ENCODE assay signal across 30 mouse cellular contexts in genomic region chr1:136030201-136030600, GRCm38 (mm10). TPM values are rescaled to one million over a fixed set of nuclear protein-coding genes. Genes with fewer than 3 reads are reported as not detected.
DNase-seq lines count a peak whose midpoint lies in the region; ATAC-seq and TF ChIP-seq lines count a peak whose summit lies in the region.
"Had no signal": no experiment of that assay in that cellular context is flagged by ENCODE, and none has a peak within 500 bp of the region (broad histone marks: within the 10 kb centered on the region; RNA-seq: fewer than 3 reads in every experiment).

No protein-coding gene starts in this region.

- no peak overlapping the region for H3K9ac ChIP-seq in forebrain, postnatal 0 days
- H3K9ac ChIP-seq in forebrain, embryonic 13.5 days: no peak overlapping the region
- no peak overlapping the region for H3K9ac ChIP-seq in embryonic facial prominence, embryonic 11.5 days (replicated peaks; ENCODE audit: low read length)
- H3K9ac ChIP-seq in midbrain, embryonic 11.5 days (ENCODE audit: low read length): 0 out of 2 replicates have a peak overlapping the region, but pooled peaks have one; percentile 5
- H3K9ac ChIP-seq in hindbrain, embryonic 16.5 days (ENCODE audit: low read depth, low read length): no peak overlapping the region
- H3K9ac ChIP-seq: kidney, embryonic 15.5 days; limb, embryonic 15.5 days; liver, embryonic 14.5 days; lung, embryonic 14.5 days; neural tube, embryonic 13.5 days had no signal

- no peaks in the 10 kb centered on the region for H3K4me1 ChIP-seq in forebrain, postnatal 0 days (ENCODE audit: insufficient read depth)
- peaks cover 13% of the 10 kb centered on the region for H3K4me1 ChIP-seq in forebrain, embryonic 13.5 days
- no peaks in the 10 kb centered on the region for H3K4me1 ChIP-seq in embryonic facial prominence, embryonic 11.5 days (ENCODE audit: control insufficient read depth, insufficient read depth, low read length)
- peaks cover 10% of the 10 kb centered on the region for H3K4me1 ChIP-seq in midbrain, embryonic 11.5 days (ENCODE audit: control insufficient read depth, insufficient read depth, low read length)
- no peaks in the 10 kb centered on the region for H3K4me1 ChIP-seq in hindbrain, embryonic 16.5 days (ENCODE audit: control insufficient read depth, insufficient read depth, low read depth, low read length)
- H3K4me1 ChIP-seq: neural tube, embryonic 13.5 days had no signal

- no peak overlapping the region for H3K4me2 ChIP-seq in forebrain, postnatal 0 days (ENCODE audit: low read depth)
- H3K4me2 ChIP-seq in forebrain, embryonic 13.5 days: no peak overlapping the region
- no peak overlapping the region for H3K4me2 ChIP-seq in embryonic facial prominence, embryonic 11.5 days (ENCODE audit: low read depth, low read length)
- no peak overlapping the region for H3K4me2 ChIP-seq in midbrain, embryonic 11.5 days
- no peak overlapping the region for H3K4me2 ChIP-seq in hindbrain, embryonic 16.5 days (ENCODE audit: low read length)
- H3K4me2 ChIP-seq: kidney, embryonic 15.5 days; limb, embryonic 15.5 days; lung, embryonic 14.5 days; neural tube, embryonic 13.5 days had no signal

- H3K4me3 ChIP-seq in forebrain, postnatal 0 days (ENCODE audit: low read depth, low read length): no peak overlapping the region
- no peak overlapping the region for H3K4me3 ChIP-seq in forebrain, embryonic 13.5 days
- H3K4me3 ChIP-seq in embryonic facial prominence, embryonic 11.5 days (ENCODE audit: low read depth, low read length): no peak overlapping the region
- H3K4me3 ChIP-seq in midbrain, embryonic 11.5 days (ENCODE audit: low read depth, low read length): no peak overlapping the region
- H3K4me3 ChIP-seq in hindbrain, embryonic 16.5 days (ENCODE audit: low read length): no peak overlapping the region
- H3K4me3 ChIP-seq: heart, adult 2 months; kidney, embryonic 15.5 days; limb, embryonic 15.5 days; neural tube, embryonic 13.5 days had no signal

- no peaks in the 10 kb centered on the region for H3K27me3 ChIP-seq in forebrain, postnatal 0 days (ENCODE audit: insufficient read depth, low read length)
- no peaks in the 10 kb centered on the region for H3K27me3 ChIP-seq in forebrain, embryonic 13.5 days
- no peaks in the 10 kb centered on the region for H3K27me3 ChIP-seq in embryonic facial prominence, embryonic 11.5 days (ENCODE audit: control insufficient read depth, insufficient read depth, low read length)
- H3K27me3 ChIP-seq in midbrain, embryonic 11.5 days (ENCODE audit: control insufficient read depth, insufficient read depth, low read length): no peaks in the 10 kb centered on the region
- H3K27me3 ChIP-seq in hindbrain, embryonic 16.5 days (replicated peaks; ENCODE audit: control insufficient read depth, insufficient read depth, low read length): no peaks in the 10 kb centered on the region
- H3K27me3 ChIP-seq: kidney, embryonic 15.5 days; limb, embryonic 15.5 days; neural tube, embryonic 13.5 days had no signal

- TF ChIP-seq CTCF in forebrain, postnatal 0 days (IDR thresholded peaks at IDR 0.05; ENCODE audit: low read depth): no peak
- TF ChIP-seq CTCF in brain, embryonic 14.5 days (IDR thresholded peaks at IDR 0.05; ENCODE audit: borderline replicate concordance, extremely low read depth, insufficient read depth, insufficient read length): no peak

- peaks cover 86% of the 10 kb centered on the region for H3K36me3 ChIP-seq in forebrain, postnatal 0 days (ENCODE audit: insufficient read depth)
- H3K36me3 ChIP-seq in forebrain, embryonic 13.5 days (ENCODE audit: poor library complexity, severe bottlenecking): peaks cover 100% of the 10 kb centered on the region
- peaks cover 10% of the 10 kb centered on the region for H3K36me3 ChIP-seq in embryonic facial prominence, embryonic 11.5 days (replicated peaks; ENCODE audit: control insufficient read depth, insufficient read depth, low read depth, low read length)
- H3K36me3 ChIP-seq in midbrain, embryonic 11.5 days (ENCODE audit: control insufficient read depth, insufficient read depth, low read length): peaks cover 28% of the 10 kb centered on the region
- H3K36me3 ChIP-seq in hindbrain, embryonic 16.5 days (ENCODE audit: control insufficient read depth, insufficient read depth, low read length): peaks cover 22% of the 10 kb centered on the region

- no peaks in the 10 kb centered on the region for H3K9me3 ChIP-seq in forebrain, postnatal 0 days (ENCODE audit: low read length)
- no peaks in the 10 kb centered on the region for H3K9me3 ChIP-seq in forebrain, embryonic 13.5 days (replicated peaks)
- no peaks in the 10 kb centered on the region for H3K9me3 ChIP-seq in embryonic facial prominence, embryonic 11.5 days (replicated peaks; ENCODE audit: control insufficient read depth, low read length)
- no peaks in the 10 kb centered on the region for H3K9me3 ChIP-seq in midbrain, embryonic 11.5 days (ENCODE audit: control insufficient read depth, low read length)
- no peaks in the 10 kb centered on the region for H3K9me3 ChIP-seq in hindbrain, embryonic 16.5 days (ENCODE audit: control insufficient read depth, low read length)
- H3K9me3 ChIP-seq: kidney, embryonic 15.5 days; limb, embryonic 15.5 days; neural tube, embryonic 13.5 days had no signal

- WGBS in forebrain, postnatal 0 days: 26% methylated on average over 7 of the region's 7 CpGs
- 24% methylated on average over 7 of the region's 7 CpGs for WGBS in forebrain, embryonic 13.5 days
- 55% methylated on average over 7 of the region's 7 CpGs for WGBS in embryonic facial prominence, embryonic 11.5 days
- WGBS in midbrain, embryonic 11.5 days: 22% methylated on average over 7 of the region's 7 CpGs
- WGBS in hindbrain, embryonic 16.5 days: 61% methylated on average over 7 of the region's 7 CpGs

- DNase-seq in forebrain, postnatal 0 days: no peak
- peak; percentile 49 for DNase-seq in brain, embryonic 14.5 days (ENCODE audit: low read depth)
- peak; percentile 26 for DNase-seq in embryonic facial prominence, embryonic 11.5 days (ENCODE audit: low spot score)
- DNase-seq in midbrain, embryonic 11.5 days (ENCODE audit: low spot score, missing footprints): no peak
- no peak for DNase-seq in ovary, postnatal 36 days (ENCODE audit: low spot score)
- DNase-seq: adrenal gland, adult 2 months; B cell, adult 2 months; cerebellum, adult 18-20 months; cerebellum, postnatal 25 days; gastrocnemius, postnatal 36 days; heart, adult 2 months; kidney, adult 11 months; kidney, postnatal 36 days; lung, embryonic 14.5 days had no signal

- TF ChIP-seq POLR2A in brain, embryonic 14.5 days (IDR thresholded peaks at IDR 0.05; ENCODE audit: borderline replicate concordance, extremely low read depth, insufficient read depth, insufficient read length, poor library complexity, severe bottlenecking): no peak

- peak; percentile 51 for ATAC-seq in forebrain, postnatal 0 days
- ATAC-seq in forebrain, embryonic 13.5 days: no peak
- ATAC-seq in embryonic facial prominence, embryonic 11.5 days (replicated peaks; ENCODE audit: insufficient number of reproducible peaks, low FRiP score, low TSS enrichment, low read depth): no peak
- ATAC-seq in midbrain, embryonic 11.5 days (ENCODE audit: low FRiP score): peak; percentile 60; the same call in 1 of the 2 replicates
- ATAC-seq in hindbrain, embryonic 16.5 days: no peak
- ATAC-seq in monocyte, adult 5-6 weeks (replicated peaks; ENCODE audit: insufficient number of reproducible peaks, low FRiP score, low TSS enrichment, poor library complexity, severe bottlenecking): no peak

- H3K27ac ChIP-seq in forebrain, postnatal 0 days (ENCODE audit: low read depth, low read length): no peak overlapping the region
- H3K27ac ChIP-seq in forebrain, embryonic 13.5 days: no peak overlapping the region
- no peak overlapping the region for H3K27ac ChIP-seq in embryonic facial prominence, embryonic 11.5 days (replicated peaks; ENCODE audit: low read depth, low read length)
- peak overlapping the region; percentile 35 for H3K27ac ChIP-seq in midbrain, embryonic 11.5 days (ENCODE audit: low read depth, low read length)
- no peak overlapping the region for H3K27ac ChIP-seq in hindbrain, embryonic 16.5 days (ENCODE audit: low read depth, low read length)
- H3K27ac ChIP-seq: heart, adult 2 months; kidney, embryonic 15.5 days; limb, embryonic 15.5 days; liver, embryonic 14.5 days; neural tube, embryonic 13.5 days had no signal

RNA-seq across cellular contexts. Expression of gene Ascl5, which starts 20.4 kb away (rescaled TPM):
- 0.46 TPM in 1 of 2 replicates, not detected in the other for total RNA-seq in forebrain, postnatal 0 days (2014; rRNA removed)
- polyA plus RNA-seq in forebrain, postnatal 0 days (2015; fragmentation: Nextera tagmentation; extraction: Ambion mirVana): 0.36 and 0.90 TPM in 2 replicates
- not detected in 2 replicates for polyA plus RNA-seq in forebrain, embryonic 13.5 days (2015; fragmentation: Nextera tagmentation; extraction: Ambion mirVana)
- polyA plus RNA-seq in brain, embryonic 14.5 days (2012; rRNA removed): 0.15 and 0.30 TPM in 2 replicates
- 0.42 TPM in 1 of 2 replicates, not detected in the other for polyA plus RNA-seq in embryonic facial prominence, embryonic 11.5 days (2014; fragmentation: Nextera tagmentation; extraction: Ambion mirVana)
- polyA plus RNA-seq in midbrain, embryonic 11.5 days (2014; fragmentation: Nextera tagmentation; extraction: Ambion mirVana): not detected in 2 replicates
- polyA plus RNA-seq in hindbrain, embryonic 16.5 days (2015; fragmentation: Nextera tagmentation; extraction: Ambion mirVana): not detected in 2 replicates
- total RNA-seq in monocyte, adult 5-6 weeks (2017): not detected in 3 replicates
- total RNA-seq: adrenal gland, adult 2 months; gastrocnemius, adult 18-20 months; gastrocnemius, postnatal 36 days; heart, adult 2 months; layer of hippocampus, adult 8-10 months; megakaryocyte, adult 5-6 weeks; MEL had no signal
- polyA plus RNA-seq: adrenal gland, adult 2 months; heart, adult 2 months; heart, postnatal 0 days; hindbrain, embryonic 11.5 days; kidney, embryonic 15.5 days; limb, embryonic 15.5 days; liver, embryonic 14.5 days; lung, embryonic 14.5 days; neural tube, embryonic 13.5 days; small intestine, adult 2 months; thymus, postnatal 0 days; urinary bladder, adult 2 months had no signal

RNA-seq across cellular contexts. Expression of gene Tmem9, which starts 22.3 kb away (rescaled TPM):
- total RNA-seq in forebrain, postnatal 0 days (2014; rRNA removed): 91.7 and 95.5 TPM in 2 replicates
- polyA plus RNA-seq in forebrain, postnatal 0 days (2015; fragmentation: Nextera tagmentation; extraction: Ambion mirVana): 156 and 175 TPM in 2 replicates
- 130 and 149 TPM in 2 replicates for polyA plus RNA-seq in forebrain, embryonic 13.5 days (2015; fragmentation: Nextera tagmentation; extraction: Ambion mirVana)
- 132 and 152 TPM in 2 replicates for polyA plus RNA-seq in brain, embryonic 14.5 days (2012; rRNA removed)
- polyA plus RNA-seq in embryonic facial prominence, embryonic 11.5 days (2014; fragmentation: Nextera tagmentation; extraction: Ambion mirVana): 73.4 and 74.4 TPM in 2 replicates
- polyA plus RNA-seq in midbrain, embryonic 11.5 days (2014; fragmentation: Nextera tagmentation; extraction: Ambion mirVana): 58.8 and 60.9 TPM in 2 replicates
- polyA plus RNA-seq in hindbrain, embryonic 16.5 days (2015; fragmentation: Nextera tagmentation; extraction: Ambion mirVana): 188 and 207 TPM in 2 replicates
- 1.6 to 7.8 TPM (median 2.7 TPM) in 3 replicates for total RNA-seq in monocyte, adult 5-6 weeks (2017)

RNA-seq across cellular contexts. Expression of gene Cacna1s, which starts 22.3 kb away (rescaled TPM):
- 0.62 and 1.1 TPM in 2 replicates for total RNA-seq in forebrain, postnatal 0 days (2014; rRNA removed)
- 0.30 and 1.1 TPM in 2 replicates for polyA plus RNA-seq in forebrain, postnatal 0 days (2015; fragmentation: Nextera tagmentation; extraction: Ambion mirVana)
- polyA plus RNA-seq in forebrain, embryonic 13.5 days (2015; fragmentation: Nextera tagmentation; extraction: Ambion mirVana): 0.31 TPM in 1 of 2 replicates, not detected in the other
- polyA plus RNA-seq in brain, embryonic 14.5 days (2012; rRNA removed): 0.40 and 0.74 TPM in 2 replicates
- 0.10 TPM in 1 of 2 replicates, not detected in the other for polyA plus RNA-seq in embryonic facial prominence, embryonic 11.5 days (2014; fragmentation: Nextera tagmentation; extraction: Ambion mirVana)
- polyA plus RNA-seq in midbrain, embryonic 11.5 days (2014; fragmentation: Nextera tagmentation; extraction: Ambion mirVana): 0.06 and 0.23 TPM in 2 replicates
- 0.45 and 0.66 TPM in 2 replicates for polyA plus RNA-seq in hindbrain, embryonic 16.5 days (2015; fragmentation: Nextera tagmentation; extraction: Ambion mirVana)
- total RNA-seq in monocyte, adult 5-6 weeks (2017): 0.64 to 1.6 TPM (median 1.1 TPM) in 3 replicates
- total RNA-seq: megakaryocyte, adult 5-6 weeks; MEL had no signal
- polyA plus RNA-seq: liver, embryonic 14.5 days; lung, embryonic 14.5 days had no signal

RNA-seq across cellular contexts. Expression of gene Igfn1, which starts 24.1 kb away (rescaled TPM):
- not detected in 2 replicates for total RNA-seq in forebrain, postnatal 0 days (2014; rRNA removed)
- polyA plus RNA-seq in forebrain, postnatal 0 days (2015; fragmentation: Nextera tagmentation; extraction: Ambion mirVana): not detected in 2 replicates
- not detected in 2 replicates for polyA plus RNA-seq in forebrain, embryonic 13.5 days (2015; fragmentation: Nextera tagmentation; extraction: Ambion mirVana)
- 0.04 and 0.11 TPM in 2 replicates for polyA plus RNA-seq in brain, embryonic 14.5 days (2012; rRNA removed)
- polyA plus RNA-seq in embryonic facial prominence, embryonic 11.5 days (2014; fragmentation: Nextera tagmentation; extraction: Ambion mirVana): not detected in 2 replicates
- polyA plus RNA-seq in midbrain, embryonic 11.5 days (2014; fragmentation: Nextera tagmentation; extraction: Ambion mirVana): 0.04 TPM in 1 of 2 replicates, not detected in the other
- 0.05 TPM in 1 of 2 replicates, not detected in the other for polyA plus RNA-seq in hindbrain, embryonic 16.5 days (2015; fragmentation: Nextera tagmentation; extraction: Ambion mirVana)
- not detected in 3 replicates for total RNA-seq in monocyte, adult 5-6 weeks (2017)
- total RNA-seq: heart, adult 2 months; megakaryocyte, adult 5-6 weeks had no signal
- polyA plus RNA-seq: heart, adult 2 months; hindbrain, embryonic 11.5 days; liver, embryonic 14.5 days; lung, embryonic 14.5 days; neural tube, embryonic 13.5 days; urinary bladder, adult 2 months had no signal

Comparison
In these comparisons a context has a peak if more than half of its experiments do, and no peak if none do; other contexts are left out.
1. ATAC-seq: peak in forebrain, postnatal 0 days (single experiment) and midbrain, embryonic 11.5 days (single experiment); none in forebrain, embryonic 13.5 days (single experiment), embryonic facial prominence, embryonic 11.5 days (single experiment), hindbrain, embryonic 16.5 days (single experiment) and monocyte, adult 5-6 weeks (single experiment).
2. DNase-seq: peak in brain, embryonic 14.5 days (single experiment) and embryonic facial prominence, embryonic 11.5 days (single experiment); none in forebrain, postnatal 0 days (single experiment), midbrain, embryonic 11.5 days (single experiment) and ovary, postnatal 36 days (single experiment).